Mouse (Mus musculus): ENCODE results near the gene Rgs10. TPM values are rescaled to one million over a fixed set of nuclear protein-coding genes. Genes with fewer than 3 reads are reported as not detected.
"Not testable (repeated sequence)": the region's sequence is repeated elsewhere in the genome, so short reads cannot be mapped to it uniquely, and the experiment has no call there.

Rgs10 gene
- polyA plus RNA-seq, 1 experiment from 2014 or later, result 12.7 TPM

- no peak overlapping the region for H3K9ac ChIP-seq (ENCODE audit: low read length)
- no peaks in the 10 kb centered on the region for H3K4me1 ChIP-seq (ENCODE audit: control insufficient read depth, insufficient read depth, low read length)
- H3K4me3 ChIP-seq (ENCODE audit: low read depth, low read length), result no peak overlapping the region
- no peak for ATAC-seq (ENCODE audit: insufficient read depth, low FRiP score, low TSS enrichment)
- no peak for DNase-seq (ENCODE audit: low spot score)
- no peaks in the 10 kb centered on the region for H3K27me3 ChIP-seq (ENCODE audit: control insufficient read depth, insufficient read depth, low read length)
- H3K9me3 ChIP-seq (ENCODE audit: control insufficient read depth, low read length), result no peaks in the 10 kb centered on the region
- WGBS, result 92% methylated on average over 2 of the region's 2 CpGs
- H3K36me3 ChIP-seq (ENCODE audit: control insufficient read depth, insufficient read depth, low read length), result no peaks in the 10 kb centered on the region
- H3K27ac ChIP-seq (ENCODE audit: low read depth, low read length), result no peak overlapping the region
- no peak overlapping the region for H3K4me2 ChIP-seq (ENCODE audit: low read depth)
These were observed 72.0 kb downstream of the Rgs10 start for GRCm38 (mm10) chr7:128346522-128346921.

- no peak overlapping the region for H3K27ac ChIP-seq (ENCODE audit: low read depth, low read length)
- no peak overlapping the region for H3K4me3 ChIP-seq (ENCODE audit: low read depth, low read length)
- no peaks in the 10 kb centered on the region for H3K36me3 ChIP-seq (ENCODE audit: control insufficient read depth, insufficient read depth, low read length)
- no peak overlapping the region for H3K4me2 ChIP-seq (ENCODE audit: low read depth)
- no peaks in the 10 kb centered on the region for H3K4me1 ChIP-seq (ENCODE audit: control insufficient read depth, insufficient read depth, low read length)
- no peaks in the 10 kb centered on the region for H3K9me3 ChIP-seq (ENCODE audit: control insufficient read depth, low read length)
- 86% methylated on average over 6 of the region's 6 CpGs for WGBS
- no peaks in the 10 kb centered on the region for H3K27me3 ChIP-seq (ENCODE audit: control insufficient read depth, insufficient read depth, low read length)
- no peak for DNase-seq (ENCODE audit: low spot score)
- H3K9ac ChIP-seq (ENCODE audit: low read length), result no peak overlapping the region
- no peak for ATAC-seq (ENCODE audit: insufficient read depth, low FRiP score, low TSS enrichment)
These were observed 72.9 kb downstream of the Rgs10 start for GRCm38 (mm10) chr7:128345691-128346090.

GRCm38 (mm10) chr7:128344928-128345653 is 73.5 kb downstream of the Rgs10 start:
- ATAC-seq (ENCODE audit: insufficient read depth, low FRiP score, low TSS enrichment), result peak; percentile 38; the same call in 1 of the 2 replicates
- Histone ChIP-seq H3K9ac (ENCODE audit: low read length) (no peak overlapping the region), H3K36me3 (ENCODE audit: control insufficient read depth, insufficient read depth, low read length) (no peaks in the 10 kb centered on the region), H3K27me3 (ENCODE audit: control insufficient read depth, insufficient read depth, low read length) (no peaks in the 10 kb centered on the region), H3K27ac (ENCODE audit: low read depth, low read length) (no peak overlapping the region), H3K4me2 (ENCODE audit: low read depth) (no peak overlapping the region), H3K9me3 (ENCODE audit: control insufficient read depth, low read length) (no peaks in the 10 kb centered on the region), H3K4me1 (ENCODE audit: control insufficient read depth, insufficient read depth, low read length) (no peaks in the 10 kb centered on the region), H3K4me3 (ENCODE audit: low read depth, low read length) (no peak overlapping the region)
- WGBS, result 67% methylated on average over 6 of the region's 6 CpGs
- DNase-seq (ENCODE audit: low spot score), result peak; percentile 78

- no peaks in the 10 kb centered on the region for H3K9me3 ChIP-seq (ENCODE audit: control insufficient read depth, low read length)
- 89% methylated on average over 7 of the region's 7 CpGs for WGBS
- no peak; the same call in 1 of the 2 replicates for ATAC-seq (ENCODE audit: insufficient read depth, low FRiP score, low TSS enrichment)
- no peak overlapping the region for H3K4me2 ChIP-seq (ENCODE audit: low read depth)
- H3K4me3 ChIP-seq (ENCODE audit: low read depth, low read length), result no peak overlapping the region
- no peak overlapping the region for H3K27ac ChIP-seq (ENCODE audit: low read depth, low read length)
- H3K4me1 ChIP-seq (ENCODE audit: control insufficient read depth, insufficient read depth, low read length), result no peaks in the 10 kb centered on the region
- no peaks in the 10 kb centered on the region for H3K36me3 ChIP-seq (ENCODE audit: control insufficient read depth, insufficient read depth, low read length)
- H3K9ac ChIP-seq (ENCODE audit: low read length), result no peak overlapping the region
- no peaks in the 10 kb centered on the region for H3K27me3 ChIP-seq (ENCODE audit: control insufficient read depth, insufficient read depth, low read length)
- DNase-seq (ENCODE audit: low spot score), result no peak
These were observed 74.1 kb downstream of the Rgs10 start for GRCm38 (mm10) chr7:128344488-128344887.

- not testable (repeated sequence) for H3K4me2 ChIP-seq (ENCODE audit: low read depth); H3K4me1 ChIP-seq (ENCODE audit: control insufficient read depth, insufficient read depth, low read length); H3K27ac ChIP-seq (ENCODE audit: low read depth, low read length); H3K9ac ChIP-seq (ENCODE audit: low read length); H3K27me3 ChIP-seq (ENCODE audit: control insufficient read depth, insufficient read depth, low read length); ATAC-seq (ENCODE audit: insufficient read depth, low FRiP score, low TSS enrichment); H3K36me3 ChIP-seq (ENCODE audit: control insufficient read depth, insufficient read depth, low read length); H3K4me3 ChIP-seq (ENCODE audit: low read depth, low read length); DNase-seq (ENCODE audit: low spot score); H3K9me3 ChIP-seq (ENCODE audit: control insufficient read depth, low read length)
- WGBS, result 97% methylated on average over 6 of the region's 10 CpGs
These were observed 75.9 kb downstream of the Rgs10 start for GRCm38 (mm10) chr7:128342691-128343090.

- H3K27me3 ChIP-seq (ENCODE audit: control insufficient read depth, insufficient read depth, low read length); H3K9me3 ChIP-seq (ENCODE audit: control insufficient read depth, low read length); ATAC-seq (ENCODE audit: insufficient read depth, low FRiP score, low TSS enrichment); H3K9ac ChIP-seq (ENCODE audit: low read length); H3K27ac ChIP-seq (ENCODE audit: low read depth, low read length); H3K4me2 ChIP-seq (ENCODE audit: low read depth); H3K36me3 ChIP-seq (ENCODE audit: control insufficient read depth, insufficient read depth, low read length); DNase-seq (ENCODE audit: low spot score); H3K4me3 ChIP-seq (ENCODE audit: low read depth, low read length); H3K4me1 ChIP-seq (ENCODE audit: control insufficient read depth, insufficient read depth, low read length): not testable (repeated sequence)
- WGBS, result 90% methylated on average over 9 of the region's 9 CpGs
These were observed 78.2 kb downstream of the Rgs10 start for GRCm38 (mm10) chr7:128340321-128340720.

- DNase-seq (ENCODE audit: low spot score), result no peak
- no peaks in the 10 kb centered on the region for H3K36me3 ChIP-seq (ENCODE audit: control insufficient read depth, insufficient read depth, low read length)
These were observed 85.7 kb downstream of the Rgs10 start for GRCm38 (mm10) chr7:128332896-128333295.

GRCm38 (mm10) chr7:128330981-128331380 is 87.6 kb downstream of the Rgs10 start:
- no peak for DNase-seq (ENCODE audit: low spot score)
- no peak for ATAC-seq (ENCODE audit: insufficient read depth, low FRiP score, low TSS enrichment)
- Histone ChIP-seq H3K9me3 (ENCODE audit: control insufficient read depth, low read length) (no peaks in the 10 kb centered on the region), H3K4me2 (ENCODE audit: low read depth) (no peak overlapping the region), H3K4me3 (ENCODE audit: low read depth, low read length) (no peak overlapping the region), H3K27ac (ENCODE audit: low read depth, low read length) (no peak overlapping the region), H3K4me1 (ENCODE audit: control insufficient read depth, insufficient read depth, low read length) (no peaks in the 10 kb centered on the region), H3K36me3 (ENCODE audit: control insufficient read depth, insufficient read depth, low read length) (no peaks in the 10 kb centered on the region), H3K27me3 (ENCODE audit: control insufficient read depth, insufficient read depth, low read length) (no peaks in the 10 kb centered on the region), H3K9ac (ENCODE audit: low read length) (no peak overlapping the region)
- WGBS, result 47% methylated on average over 9 of the region's 9 CpGs

More at GRCm38 (mm10) chr7:128332896-128333295, 85.7 kb downstream of the Rgs10 start:
- Histone ChIP-seq H3K4me3 (ENCODE audit: low read depth, low read length) (no peak overlapping the region), H3K4me2 (ENCODE audit: low read depth) (no peak overlapping the region), H3K4me1 (ENCODE audit: control insufficient read depth, insufficient read depth, low read length) (no peaks in the 10 kb centered on the region), H3K9ac (ENCODE audit: low read length) (no peak overlapping the region), H3K27me3 (ENCODE audit: control insufficient read depth, insufficient read depth, low read length) (no peaks in the 10 kb centered on the region), H3K9me3 (ENCODE audit: control insufficient read depth, low read length) (no peaks in the 10 kb centered on the region), H3K27ac (ENCODE audit: low read depth, low read length) (no peak overlapping the region)
- ATAC-seq (ENCODE audit: insufficient read depth, low FRiP score, low TSS enrichment), result no peak
- 94% methylated on average over 1 of the region's 1 CpGs for WGBS

GRCm38 (mm10) chr7:128324977-128325376 is 93.6 kb downstream of the Rgs10 start:
- H3K9ac ChIP-seq (ENCODE audit: low read length), result no peak overlapping the region
- H3K4me3 ChIP-seq (ENCODE audit: low read depth, low read length), result no peak overlapping the region
- no peaks in the 10 kb centered on the region for H3K4me1 ChIP-seq (ENCODE audit: control insufficient read depth, insufficient read depth, low read length)
- no peaks in the 10 kb centered on the region for H3K27me3 ChIP-seq (ENCODE audit: control insufficient read depth, insufficient read depth, low read length)
- DNase-seq (ENCODE audit: low spot score) (no peak), ATAC-seq (ENCODE audit: insufficient read depth, low FRiP score, low TSS enrichment) (no peak)
- no peaks in the 10 kb centered on the region for H3K36me3 ChIP-seq (ENCODE audit: control insufficient read depth, insufficient read depth, low read length)
- WGBS, result 93% methylated on average over 1 of the region's 1 CpGs
- H3K27ac ChIP-seq (ENCODE audit: low read depth, low read length), result no peak overlapping the region
- H3K4me2 ChIP-seq (ENCODE audit: low read depth), result no peak overlapping the region
- no peaks in the 10 kb centered on the region for H3K9me3 ChIP-seq (ENCODE audit: control insufficient read depth, low read length)
